Mouse (Mus musculus) mature B cell (primary cell): Measurements from ENCODE around the gene Olfr1354.
"Not testable (repeated sequence)": the region's sequence is repeated elsewhere in the genome, so short reads cannot be mapped to it uniquely, and the experiment has no call there.

Experiments
- in situ Hi-C: fragments of 300-500 bp; cut with MboI; formaldehyde crosslinking; loops from 2 replicates; pipeline ENCODE4 v1.14.3; 2019

Olfr1354 gene

GRCm38 (mm10) chr10:78912871-78913270 lies at the start of gene Olfr1354:
Gene Olfr1354, plus strand, starts transcription at chr10:78913171.
- in situ Hi-C loops: not testable (repeated sequence)

GRCm38 (mm10) chr10:78875240-78875639 lies 37.7 kb upstream of the Olfr1354 start, which contains the start of gene Olfr1355:
Gene Olfr1355, plus strand, starts transcription at chr10:78875540.
- in situ Hi-C loops: no loop called here

- in situ Hi-C loops: not testable (repeated sequence)
Measured at GRCm38 (mm10) chr10:78950336-78950735, 37.4 kb downstream of the Olfr1354 start, which contains the start of gene Olfr8. Gene Olfr8, plus strand, starts transcription at chr10:78950636.

GRCm38 (mm10) chr10:78963009-78963408 lies 50.0 kb downstream of the Olfr1354 start, which contains the start of gene Olfr1353:
Gene Olfr1353, plus strand, starts transcription at chr10:78963309.
- in situ Hi-C loops: not testable (repeated sequence)
